Mouse (Mus musculus) limb, embryonic 10.5 days (tissue): ENCODE data around the gene Gabra6. TPM values are rescaled to one million over a fixed set of nuclear protein-coding genes. Genes with fewer than 3 reads are reported as not detected.

Experiments used
- polyA plus RNA-seq: library from polyadenylated mRNA; unstranded; fragments of >200 nt; fragmentation: Nextera tagmentation; extraction: Ambion mirVana; gene quantifications from 2 replicates; pipeline ENCODE4 v1.2.1, GENCODE M21; 2016

Gene Gabra6
- polyA plus RNA-seq, 1 experiment from 2014 or later, result not detected

Other genes with a start within 250 kb of the Gabra6 start
- gene Gabra1, start 138.1 kb downstream of the Gabra6 start, polyA plus RNA-seq, result 0.53 and 0.59 TPM in 2 replicates
- 0.31 and 0.45 TPM in 2 replicates for gene Gabrb2, start 98.7 kb upstream of the Gabra6 start, polyA plus RNA-seq